Mouse (Mus musculus) ES-Bruce4 (cell line): ENCODE results near the gene Tab3. TPM values are rescaled to one million over a fixed set of nuclear protein-coding genes. Genes with fewer than 3 reads are reported as not detected.

Source experiments
- H3K27ac ChIP-seq: 2 replicates; pipeline ENCODE4 v1.5.1; 2012; ENCODE audit warnings: low read length, inconsistent platforms; ENCODE audit not compliant: insufficient read depth
- H3K27me3 ChIP-seq: 2 replicates; pipeline ENCODE4 v1.6.1; 2012; ENCODE audit warnings: mild to moderate bottlenecking, low read length, inconsistent platforms; ENCODE audit not compliant: control insufficient read depth, poor library complexity, insufficient read depth, severe bottlenecking
- H3K36me3 ChIP-seq: 2 replicates; pipeline ENCODE4 v1.6.1; 2012; ENCODE audit warnings: inconsistent platforms, mild to moderate bottlenecking, low read length, moderate library complexity; ENCODE audit not compliant: control insufficient read depth, poor library complexity, insufficient read depth, severe bottlenecking
- H3K4me1 ChIP-seq: one replicate; pipeline ENCODE4 v1.8.1; 2011; ENCODE audit warnings: low read length; ENCODE audit not compliant: control insufficient read depth, insufficient read depth
- H3K4me3 ChIP-seq: 2 replicates; pipeline ENCODE4 v1.5.1; 2011; ENCODE audit warnings: low read depth, mild to moderate bottlenecking, low read length
- H3K9ac ChIP-seq: 2 replicates; pipeline ENCODE4 v1.6.1; 2012; ENCODE audit warnings: low read depth, mild to moderate bottlenecking, inconsistent platforms; ENCODE audit not compliant: poor library complexity, severe bottlenecking
- H3K9me3 ChIP-seq: replicated peaks from 2 replicates; pipeline ENCODE4 v1.6.1; 2012; ENCODE audit warnings: mild to moderate bottlenecking, low read length, inconsistent platforms; ENCODE audit not compliant: control insufficient read depth, poor library complexity, insufficient read depth, severe bottlenecking
- CTCF ChIP-seq: IDR thresholded peaks from one replicate; pipeline ENCODE4 v1.8.1; 2011; ENCODE audit warnings: low read depth, low read length
- EP300 ChIP-seq: IDR thresholded peaks from 2 replicates; pipeline ENCODE4 v1.6.1; 2011; ENCODE audit warnings: low read depth, low read length; ENCODE audit not compliant: insufficient read depth
- POLR2A ChIP-seq: IDR thresholded peaks from one replicate; pipeline ENCODE4 v1.8.1; 2011; ENCODE audit warnings: low read length; ENCODE audit not compliant: insufficient read depth
- polyA plus RNA-seq: library from polyadenylated mRNA; stranded (reverse); fragments of >200 nt; gene quantifications from 2 replicates; pipeline ENCODE4 v1.2.4, GENCODE M21; 2011; ENCODE audit warnings: low read depth; ENCODE audit not compliant: missing spikeins, insufficient read depth, insufficient read length

The Tab3 gene
- polyA plus RNA-seq, 1 experiment, result 26.9 TPM

DNA sequence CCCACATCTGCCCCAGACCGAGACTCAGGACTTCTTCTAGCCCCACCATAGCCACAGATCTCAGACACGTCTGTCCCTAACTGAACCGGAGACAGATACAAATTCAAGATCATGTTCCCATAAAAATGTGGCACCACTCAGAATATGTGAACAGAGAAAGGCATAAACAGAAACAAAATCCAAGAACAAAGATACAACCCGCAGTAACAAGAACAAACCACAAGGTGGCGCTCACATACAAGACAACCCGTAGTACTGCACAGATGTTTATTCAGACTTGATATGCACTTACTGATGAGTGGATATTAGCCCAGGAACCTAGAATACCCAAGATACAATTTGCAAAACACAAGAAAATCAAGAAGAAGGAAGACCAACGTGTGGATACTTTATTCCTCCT is 103.0 kb downstream of the Tab3 start:
- H3K36me3 ChIP-seq, result no peaks in the 10 kb centered on the region
- TF ChIP-seq EP300, result no peak
- TF ChIP-seq CTCF, result peak; percentile 10
- no peaks in the 10 kb centered on the region for H3K4me1 ChIP-seq

DNA sequence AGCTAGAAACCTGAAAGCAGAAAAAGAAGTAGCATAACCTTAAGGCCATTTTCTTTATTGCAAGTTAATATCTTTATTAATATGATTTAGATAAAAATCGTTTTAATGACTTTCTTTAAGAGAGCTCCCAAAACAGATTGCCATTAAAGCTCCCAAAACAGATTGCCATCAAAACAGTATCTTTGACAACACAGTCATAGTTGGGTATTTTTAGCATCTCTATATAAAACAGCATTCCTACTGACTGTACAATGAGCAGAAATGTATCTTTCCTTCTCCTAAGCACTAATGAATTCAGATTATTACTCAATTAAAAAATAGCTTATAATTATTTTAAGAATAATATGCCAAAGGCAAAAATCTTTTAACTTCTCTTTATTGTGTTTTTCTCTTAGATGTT is 108.3 kb downstream of the Tab3 start:
- no peak overlapping the region for H3K27ac ChIP-seq
- no peak overlapping the region for H3K9ac ChIP-seq
- H3K4me3 ChIP-seq, result no peak overlapping the region
- no peaks in the 10 kb centered on the region for H3K4me1 ChIP-seq
- no peaks in the 10 kb centered on the region for H3K27me3 ChIP-seq
- H3K9me3 ChIP-seq, result no peaks in the 10 kb centered on the region
- H3K36me3 ChIP-seq, result no peaks in the 10 kb centered on the region
- TF ChIP-seq EP300 (no peak), POLR2A (no peak), CTCF (no peak)

More for the DNA sequence above, 103.0 kb downstream of the Tab3 start:
- H3K9ac ChIP-seq, result no peak overlapping the region
- H3K4me3 ChIP-seq, result no peak overlapping the region
- no peak overlapping the region for H3K27ac ChIP-seq
- no peaks in the 10 kb centered on the region for H3K27me3 ChIP-seq
- no peaks in the 10 kb centered on the region for H3K9me3 ChIP-seq

DNA sequence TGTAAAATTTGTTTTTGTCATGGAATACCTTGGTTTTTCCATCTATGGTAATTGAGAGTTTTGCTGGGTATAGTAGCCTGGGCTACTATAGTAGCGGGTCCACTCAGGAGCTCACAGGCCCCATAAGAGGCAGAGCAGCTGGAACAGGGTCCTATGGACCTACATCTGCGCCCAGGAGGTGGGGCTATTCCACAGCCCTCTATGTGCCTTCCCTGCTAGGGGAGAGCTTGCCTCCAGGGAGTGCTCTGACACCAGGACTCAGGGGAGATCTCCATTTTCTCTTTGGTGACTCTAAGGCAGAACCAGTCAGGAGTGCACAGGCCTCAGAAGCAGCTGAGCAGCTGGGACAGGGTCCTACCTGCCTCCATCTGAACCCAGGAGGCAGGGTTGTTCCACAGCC is 109.9 kb downstream of the Tab3 start:
- H3K9ac ChIP-seq, result no peak overlapping the region
- no peaks in the 10 kb centered on the region for H3K4me1 ChIP-seq
- H3K4me3 ChIP-seq, result no peak overlapping the region
- no peaks in the 10 kb centered on the region for H3K27me3 ChIP-seq
- H3K27ac ChIP-seq, result no peak overlapping the region
- H3K36me3 ChIP-seq, result no peaks in the 10 kb centered on the region
- TF ChIP-seq EP300, result no peak
- TF ChIP-seq POLR2A, result no peak
- TF ChIP-seq CTCF, result peak; percentile 9
- no peaks in the 10 kb centered on the region for H3K9me3 ChIP-seq

Other genes with a start within 250 kb of the Tab3 start
- gene Gk, start 202.8 kb downstream of the Tab3 start, polyA plus RNA-seq, result 9.8 and 10.5 TPM in 2 replicates